Mouse (Mus musculus) adrenal gland, adult (tissue): ENCODE results near the gene Matn4.
A peak's percentile ranks its signal among the peaks of the same experiment; 100 is the strongest.

Source experiments
- DNase-seq, 2 experiments: peaks; one replicate each; pipeline ENCODE4 v3.0.0; 2022 to 2023; ENCODE audit warnings: low spot score in 1 of 2; ENCODE audit not compliant: inconsistent age in 2 of 2

Matn4 gene

DNA sequence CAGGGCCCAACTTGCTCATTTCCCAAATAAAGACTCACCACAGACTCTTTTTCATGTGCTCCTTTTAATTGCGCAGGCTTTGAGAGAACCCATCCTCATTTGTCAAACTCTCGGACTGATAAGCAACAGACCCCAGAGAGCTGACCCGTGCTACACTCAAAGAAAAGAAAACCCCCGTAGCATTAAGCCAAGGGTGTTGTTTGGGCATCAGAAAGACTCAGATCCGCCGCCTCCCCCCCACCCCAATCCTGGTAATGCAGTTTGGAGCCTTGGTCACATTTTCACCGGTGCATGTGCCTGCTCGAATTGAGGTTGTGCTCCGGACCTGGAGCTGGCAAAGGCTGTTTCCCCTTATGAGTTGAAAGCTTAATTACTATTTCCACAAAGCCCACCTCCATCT is at the start of gene Matn4:
Matn4 (minus strand) TSS at position 101 of the 400 bp plus-strand sequence.
- DNase-seq, result no peak

DNA sequence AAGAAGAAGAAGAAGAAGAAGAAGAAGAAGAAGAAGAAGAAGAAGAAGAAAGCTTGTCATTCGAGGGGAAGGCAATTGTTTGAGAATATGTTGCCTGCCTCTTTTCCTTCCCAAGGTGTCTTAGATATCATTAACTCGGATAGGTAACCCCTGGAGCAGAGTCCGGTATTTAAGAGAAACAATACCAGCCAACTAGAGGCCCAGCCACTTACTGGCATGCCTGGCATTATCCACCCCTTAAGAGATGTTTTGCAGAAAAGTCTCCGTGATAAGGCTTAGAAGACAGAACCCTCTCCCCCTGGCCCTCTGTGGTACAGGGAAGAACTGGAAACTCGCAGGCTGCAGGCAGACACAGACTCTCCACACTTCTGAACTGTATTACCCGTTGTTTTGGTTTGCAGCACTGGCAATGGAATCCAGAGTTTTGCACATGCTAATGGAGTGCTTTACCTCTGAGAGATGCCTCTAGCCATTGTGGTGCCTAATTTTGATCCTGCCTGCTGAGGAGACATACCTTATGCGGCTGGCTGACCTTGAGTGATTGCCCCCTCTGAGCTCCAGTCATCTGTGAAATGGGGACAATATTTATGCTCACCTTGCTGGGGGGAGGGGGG is 49.0 kb upstream of the Matn4 start:
- no peak for DNase-seq

DNA sequence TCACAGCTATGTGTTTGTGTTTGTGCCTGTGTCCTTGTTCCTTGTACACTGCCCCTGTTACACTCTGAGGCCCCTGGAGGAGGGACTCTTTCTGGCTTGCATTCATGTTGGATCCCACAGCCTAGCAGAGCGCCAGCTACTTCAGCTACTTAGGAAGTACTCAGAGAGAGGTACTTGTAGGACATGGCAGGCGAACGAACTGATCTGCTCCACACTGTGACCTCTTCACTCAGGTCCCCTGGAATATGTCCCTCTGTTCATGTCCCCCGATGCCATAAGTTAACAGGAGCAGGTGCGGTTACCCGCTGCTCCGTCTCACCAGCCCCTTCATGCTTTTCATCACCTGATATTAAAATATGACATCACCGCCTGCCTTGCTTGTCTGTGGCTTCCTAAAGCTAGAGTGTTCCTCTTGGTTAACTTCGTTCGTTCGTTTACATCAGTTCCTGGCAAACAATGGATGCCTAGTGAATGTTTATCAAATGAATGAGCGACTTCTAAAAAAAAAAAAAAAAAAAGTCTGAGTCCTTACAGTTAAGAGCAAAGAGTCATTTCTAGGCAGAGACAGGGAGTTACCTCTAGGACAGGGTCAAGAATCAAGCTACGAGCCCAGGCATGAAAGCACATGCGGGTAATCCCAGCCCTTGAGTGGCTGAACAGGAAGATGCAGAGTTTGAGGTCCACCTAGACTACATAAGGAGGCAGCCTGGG is 48.2 kb upstream of the Matn4 start:
- DNase-seq, result no peak

- peak in 1 of 2 experiments; percentile 5 for DNase-seq
These were observed 47.2 kb upstream of the Matn4 start for GRCm38 (mm10) chr2:164452000-164452676.

GRCm38 (mm10) chr2:164449341-164450042 is 44.5 kb upstream of the Matn4 start:
- DNase-seq, result peak in 1 of 2 experiments; percentile 28

- no peak for DNase-seq
These were observed 44.0 kb upstream of the Matn4 start for GRCm38 (mm10) chr2:164448921-164449320.

GRCm38 (mm10) chr2:164448140-164448539 is 43.2 kb upstream of the Matn4 start:
- no peak for DNase-seq

DNA sequence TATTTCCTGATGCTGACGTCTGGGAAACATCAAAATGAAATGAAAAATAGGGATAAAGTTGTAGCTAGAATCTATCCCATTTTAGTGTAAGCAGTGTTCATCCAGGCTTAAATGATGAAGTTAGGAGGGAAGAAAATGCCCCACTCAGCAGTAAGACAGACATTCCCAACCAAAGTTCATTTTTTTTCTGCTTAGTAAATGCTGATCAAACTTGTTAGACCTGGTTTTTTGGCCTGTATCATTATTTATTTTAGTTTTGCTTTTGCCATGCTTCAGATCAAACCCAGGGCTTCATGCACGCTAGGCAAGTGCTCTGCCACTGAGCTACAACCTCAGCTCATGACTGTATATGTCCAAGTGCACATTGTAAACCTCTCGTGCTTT is 41.1 kb upstream of the Matn4 start:
- DNase-seq, result no peak

GRCm38 (mm10) chr2:164445399-164446085 is 40.6 kb upstream of the Matn4 start:
- no peak for DNase-seq

DNA sequence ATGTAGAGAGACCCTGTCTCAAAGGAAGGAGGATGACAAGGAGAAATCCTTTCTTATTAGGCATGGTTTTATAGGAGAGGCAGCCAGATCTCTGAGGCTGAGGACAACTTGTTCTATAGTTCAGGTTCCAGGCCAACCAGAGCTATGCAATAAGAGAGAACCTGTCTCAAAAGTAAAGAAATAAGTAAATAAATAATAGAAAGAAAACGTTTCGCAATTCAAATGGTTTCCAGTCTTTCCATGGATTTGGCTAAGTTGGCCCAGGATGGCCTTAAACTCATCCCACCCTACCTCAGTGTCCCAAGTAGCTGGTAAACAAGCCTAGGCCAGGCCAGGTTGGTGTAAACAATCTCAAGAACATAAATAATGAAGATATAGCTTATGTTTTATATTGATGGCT is 39.7 kb upstream of the Matn4 start:
- DNase-seq, result no peak

DNA sequence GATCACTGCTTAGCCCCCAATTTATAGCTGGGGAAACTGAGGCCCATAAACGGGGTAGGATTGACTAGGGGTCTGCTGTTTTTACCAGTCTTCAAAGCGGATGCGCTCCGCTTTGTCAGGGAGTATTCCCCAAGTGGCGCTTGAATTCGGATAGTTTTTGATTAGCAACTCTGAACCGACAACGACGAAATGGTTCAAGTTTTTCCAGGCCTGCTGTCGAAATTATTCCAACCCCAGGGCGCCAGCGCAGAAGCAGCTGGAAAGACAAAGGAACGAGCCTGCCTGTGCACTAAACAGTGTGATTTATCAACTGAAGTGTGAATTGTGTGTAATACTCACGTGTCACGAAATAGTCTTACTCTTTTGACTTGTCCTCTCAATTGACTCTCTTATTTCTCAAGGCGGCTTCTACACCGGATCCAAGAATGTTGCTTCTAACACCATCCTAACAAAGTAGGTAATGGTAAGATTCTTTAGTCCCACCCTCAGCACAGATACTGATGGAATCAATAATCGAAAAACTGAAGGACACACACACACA is 38.6 kb upstream of the Matn4 start, which contains the start of gene Sdc4:
Sdc4 (minus strand) TSS at position 428 of the 541 bp plus-strand sequence.
- DNase-seq, result no peak

DNA sequence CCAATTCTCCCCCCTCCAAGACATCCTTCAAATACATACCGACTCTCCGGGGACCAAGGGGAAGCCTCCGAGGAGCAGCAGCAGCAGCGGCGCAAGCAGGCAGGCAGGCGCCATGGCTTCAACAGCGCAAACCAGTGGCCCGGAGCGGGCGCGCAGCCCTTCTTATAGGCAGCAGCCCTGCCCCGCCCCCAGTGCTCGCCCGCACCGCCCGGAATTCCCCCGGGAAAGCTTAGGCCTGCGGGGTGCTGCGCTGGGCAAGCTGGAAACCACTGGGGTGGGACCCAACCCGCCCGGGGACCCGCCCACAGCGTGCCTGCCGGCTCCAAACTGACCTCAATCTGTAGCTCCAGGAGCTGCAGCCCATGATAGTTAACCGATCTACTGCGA is 38.1 kb upstream of the Matn4 start:
- DNase-seq, result peak; percentile 92 to 97

GRCm38 (mm10) chr2:164442315-164443050 is 37.5 kb upstream of the Matn4 start:
- DNase-seq, result peak; percentile 69 to 90

DNA sequence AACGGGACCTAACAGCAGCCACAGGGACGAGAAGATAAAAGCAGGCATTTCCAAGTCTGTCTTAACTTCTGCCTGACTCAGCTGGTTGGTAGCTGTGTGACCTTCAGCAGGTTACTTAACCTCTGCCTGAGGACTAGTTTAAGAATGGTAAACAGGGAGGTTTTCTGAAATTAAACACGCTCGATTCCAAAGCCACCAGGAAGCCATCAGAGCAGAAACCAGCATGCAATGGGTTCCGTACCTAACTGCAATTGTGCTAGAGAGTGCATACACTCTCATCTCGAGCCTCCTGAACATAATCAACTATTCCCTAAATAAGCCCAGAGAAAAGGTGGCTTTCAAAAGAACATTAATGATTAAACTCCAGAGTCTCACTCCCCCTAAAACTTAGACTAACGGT is 36.8 kb upstream of the Matn4 start:
- peak in 1 of 2 experiments; percentile 60 for DNase-seq

GRCm38 (mm10) chr2:164441155-164441554 is 36.2 kb upstream of the Matn4 start:
- DNase-seq, result no peak

DNA sequence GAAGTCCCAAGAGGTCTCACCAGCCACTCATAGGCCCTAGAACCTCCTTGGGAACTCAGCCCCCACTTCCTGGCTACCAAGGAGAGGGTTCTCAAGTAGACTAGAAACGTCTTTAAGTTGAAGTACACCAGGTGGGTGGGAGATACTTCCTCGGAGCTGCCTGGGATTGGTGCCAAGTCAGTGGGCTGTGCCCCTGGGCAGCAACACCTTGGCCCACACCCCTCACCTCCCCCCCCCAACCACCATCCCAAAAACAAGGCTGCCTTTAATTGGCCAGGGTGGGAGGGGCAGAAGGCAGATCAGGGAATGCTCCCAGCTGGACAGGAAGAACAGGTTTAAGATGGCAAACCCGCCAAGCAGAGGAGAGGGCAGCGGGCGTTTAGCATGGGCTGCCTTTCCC is 35.4 kb upstream of the Matn4 start:
- DNase-seq, result no peak

- peak; percentile 52 to 79 for DNase-seq
These were observed 34.1 kb upstream of the Matn4 start for GRCm38 (mm10) chr2:164439001-164439421.

DNA sequence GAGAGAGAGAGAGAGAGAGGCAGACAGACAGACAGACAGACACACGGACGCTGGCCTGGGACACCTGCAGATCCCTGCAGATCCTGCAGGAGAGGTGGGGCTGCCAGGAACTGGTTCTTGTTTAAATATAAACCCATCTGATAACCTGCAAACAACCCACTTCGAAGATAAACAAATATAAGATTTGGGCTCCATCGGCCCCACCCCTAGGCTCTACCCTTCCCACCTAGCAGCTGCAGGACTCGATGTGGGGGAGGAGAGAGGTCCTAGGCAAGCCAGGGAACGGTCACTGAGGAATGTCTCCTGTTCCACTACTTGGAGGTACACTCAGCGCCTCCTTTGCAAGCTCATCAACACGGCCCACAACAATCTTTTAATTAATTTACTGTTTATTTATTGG is 33.3 kb upstream of the Matn4 start:
- DNase-seq, result no peak

DNA sequence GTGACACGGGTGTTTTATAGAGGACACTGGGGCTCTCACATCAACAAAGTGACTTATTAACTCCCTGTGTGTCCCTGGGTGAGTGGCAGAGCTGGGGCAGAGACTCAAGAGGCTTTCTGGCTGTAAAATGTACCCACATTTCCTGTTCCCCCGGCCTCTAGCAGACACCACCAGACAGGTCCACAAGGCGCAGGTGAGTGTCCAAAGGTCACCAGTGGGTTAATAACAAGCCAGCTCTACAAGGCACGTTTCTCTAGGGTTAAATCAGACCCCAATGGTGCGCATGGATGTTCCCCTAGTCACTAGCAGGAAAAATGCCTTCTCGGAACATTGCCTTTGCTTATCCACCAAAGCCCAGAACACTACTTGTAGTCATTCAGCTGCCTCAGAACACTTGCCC is 32.8 kb upstream of the Matn4 start:
- DNase-seq, result peak in 1 of 2 experiments; percentile 30

DNA sequence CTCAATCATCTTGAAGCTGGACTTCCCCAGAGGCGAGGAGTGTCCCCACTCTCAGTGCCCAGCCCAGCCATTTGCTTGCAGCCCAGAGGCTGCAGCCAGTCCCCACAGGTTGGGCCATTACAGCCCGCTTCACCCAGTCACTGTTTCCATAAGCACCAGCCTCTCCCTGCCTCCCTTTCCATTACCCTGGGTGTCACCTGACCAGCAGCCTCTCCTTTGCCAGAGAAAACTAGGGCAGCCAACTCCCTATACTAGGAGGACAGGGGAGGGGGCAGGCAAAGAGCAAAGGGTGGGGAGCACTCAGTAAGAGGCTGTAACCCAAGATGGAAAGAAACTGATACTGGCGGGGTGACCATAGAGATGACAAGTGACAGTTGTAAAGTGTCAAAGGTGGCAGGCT is 32.0 kb upstream of the Matn4 start:
- peak in 1 of 2 experiments; percentile 72 for DNase-seq
